Mouse (Mus musculus) liver, adult 2 months (tissue): ENCODE measurements at regions not wholly inside any gene's neighbourhood (a gene's known extent, or its start where the extent isn't known, plus 50 kb on each side); places are given as distances from the start of the nearest gene placed in this dataset.

Experiments
- DNase-seq: peaks from one replicate; pipeline ENCODE4 v3.0.0-alpha.2; 2011; ENCODE audit warnings: low read depth, low spot score; ENCODE audit errors: extremely low read depth
- H3K27ac ChIP-seq: fragments of 200-500 bp; replicated peaks from 2 replicates; pipeline ENCODE4 v1.5.1; 2012; ENCODE audit warnings: low read depth, mild to moderate bottlenecking, control low read depth, inconsistent platforms, low read length; ENCODE audit not compliant: insufficient read depth
- H3K27me3 ChIP-seq: fragments of 200-500 bp; 2 replicates; pipeline ENCODE4 v1.6.1; 2012; ENCODE audit warnings: mild to moderate bottlenecking, moderate library complexity, low read length, inconsistent platforms; ENCODE audit not compliant: control insufficient read depth, insufficient read depth
- H3K36me3 ChIP-seq: fragments of 200-500 bp; 2 replicates; pipeline ENCODE4 v1.6.1; 2012; ENCODE audit warnings: low read length, inconsistent platforms; ENCODE audit not compliant: control insufficient read depth, insufficient read depth
- H3K4me1 ChIP-seq: fragments of 200-500 bp; 2 replicates; pipeline ENCODE4 v1.6.1; 2011; ENCODE audit warnings: low read length; ENCODE audit not compliant: control insufficient read depth, insufficient read depth
- H3K4me3 ChIP-seq: fragments of 200-500 bp; 2 replicates; pipeline ENCODE4 v1.5.1; 2011; ENCODE audit warnings: low read depth, mild to moderate bottlenecking, control low read depth, low read length, moderate library complexity; ENCODE audit not compliant: insufficient read depth
- H3K79me2 ChIP-seq: fragments of 200-500 bp; 2 replicates; pipeline ENCODE4 v1.6.1; 2012; ENCODE audit warnings: inconsistent platforms, mild to moderate bottlenecking, low read length, moderate library complexity; ENCODE audit not compliant: control insufficient read depth, insufficient read depth
- H3K9ac ChIP-seq: fragments of 200-500 bp; 2 replicates; pipeline ENCODE4 v1.6.1; 2012; ENCODE audit warnings: low read depth, mild to moderate bottlenecking, control low read depth, inconsistent platforms, low read length
- CTCF ChIP-seq: fragments of 200-500 bp; IDR thresholded peaks from 2 replicates; pipeline ENCODE4 v1.5.1; 2011; ENCODE audit warnings: low read depth, low read length, control low read depth
- POLR2A ChIP-seq: fragments of 200-500 bp; IDR thresholded peaks from 2 replicates; pipeline ENCODE4 v1.6.1; 2011; ENCODE audit warnings: low read length, control low read depth; ENCODE audit not compliant: insufficient read depth; ENCODE audit errors: extremely low read depth
- WGBS: fragments of 180-500 bp; shearing (Covaris S2); methylation state at CpG from one replicate; pipeline ENCODE4 v1.1.7; 2018; 5-methylcytosine and 5-hydroxymethylcytosine counted together

GRCm38 (mm10) chr19:14705791-14706190 is 107.9 kb upstream of the Tle4 start:
- WGBS = 64% methylated on average over 2 of the region's 2 CpGs
- H3K27ac ChIP-seq = no peak overlapping the region
- no peaks in the 10 kb centered on the region for H3K36me3 ChIP-seq
- H3K79me2 ChIP-seq = no peaks in the 10 kb centered on the region
- H3K9ac ChIP-seq = no peak overlapping the region
- H3K27me3 ChIP-seq = no peaks in the 10 kb centered on the region
- DNase-seq = no peak
- no peak overlapping the region for H3K4me3 ChIP-seq
- H3K4me1 ChIP-seq = no peaks in the 10 kb centered on the region
- TF ChIP-seq POLR2A (no peak), CTCF (no peak)

GRCm38 (mm10) chr19:14701116-14701515 is 103.3 kb upstream of the Tle4 start:
- no peaks in the 10 kb centered on the region for H3K79me2 ChIP-seq
- no peak for TF ChIP-seq POLR2A
- no peak for TF ChIP-seq CTCF
- H3K36me3 ChIP-seq = no peaks in the 10 kb centered on the region
- WGBS = 85% methylated on average over 4 of the region's 4 CpGs
- no peak overlapping the region for H3K27ac ChIP-seq
- no peaks in the 10 kb centered on the region for H3K27me3 ChIP-seq
- no peak for DNase-seq
- H3K4me1 ChIP-seq = no peaks in the 10 kb centered on the region
- no peak overlapping the region for H3K4me3 ChIP-seq
- no peak overlapping the region for H3K9ac ChIP-seq

GRCm38 (mm10) chr19:14695369-14695768 is 97.5 kb upstream of the Tle4 start:
- Histone ChIP-seq H3K4me1 (no peaks in the 10 kb centered on the region), H3K9ac (no peak overlapping the region), H3K79me2 (no peaks in the 10 kb centered on the region), H3K36me3 (no peaks in the 10 kb centered on the region), H3K27ac (no peak overlapping the region), H3K4me3 (no peak overlapping the region), H3K27me3 (no peaks in the 10 kb centered on the region; the same call in 1 of the 2 replicates)
- WGBS = 90% methylated on average over 10 of the region's 10 CpGs
- no peak for DNase-seq
- no peak for TF ChIP-seq CTCF
- no peak for TF ChIP-seq POLR2A

- H3K9ac ChIP-seq = no peak overlapping the region
- H3K4me3 ChIP-seq = no peak overlapping the region
- H3K79me2 ChIP-seq = no peaks in the 10 kb centered on the region
- TF ChIP-seq POLR2A (no peak), CTCF (0 out of 2 replicates have a peak, but pooled peaks have one; percentile 32)
- peak; percentile 25 for DNase-seq
- H3K4me1 ChIP-seq = no peaks in the 10 kb centered on the region
- H3K27me3 ChIP-seq = no peaks in the 10 kb centered on the region; the same call in 1 of the 2 replicates
- no peaks in the 10 kb centered on the region for H3K36me3 ChIP-seq
- no peak overlapping the region for H3K27ac ChIP-seq
Observed at GRCm38 (mm10) chr19:14692183-14692582, 94.3 kb upstream of the Tle4 start.

- Histone ChIP-seq H3K4me1 (no peaks in the 10 kb centered on the region), H3K27ac (no peak overlapping the region), H3K9ac (no peak overlapping the region), H3K36me3 (no peaks in the 10 kb centered on the region), H3K27me3 (no peaks in the 10 kb centered on the region), H3K4me3 (no peak overlapping the region), H3K79me2 (no peaks in the 10 kb centered on the region)
- no peak for DNase-seq
- WGBS = 93% methylated on average over 1 of the region's 1 CpGs
- TF ChIP-seq POLR2A = no peak
- TF ChIP-seq CTCF = no peak
Observed at GRCm38 (mm10) chr19:14685628-14686027, 87.8 kb upstream of the Tle4 start.

GRCm38 (mm10) chr19:14684669-14685068 is 86.8 kb upstream of the Tle4 start:
- no peak overlapping the region for H3K4me3 ChIP-seq
- WGBS = 94% methylated on average over 3 of the region's 3 CpGs
- TF ChIP-seq CTCF = no peak
- TF ChIP-seq POLR2A = no peak
- H3K27me3 ChIP-seq = no peaks in the 10 kb centered on the region
- no peaks in the 10 kb centered on the region for H3K4me1 ChIP-seq
- H3K9ac ChIP-seq = no peak overlapping the region
- no peak overlapping the region for H3K27ac ChIP-seq
- H3K36me3 ChIP-seq = no peaks in the 10 kb centered on the region
- H3K79me2 ChIP-seq = no peaks in the 10 kb centered on the region
- DNase-seq = no peak
